Mouse (Mus musculus): ENCODE measurements at regions not wholly inside any gene's neighbourhood (a gene's known extent, or its start where the extent isn't known, plus 50 kb on each side); places are given as distances from the start of the nearest gene placed in this dataset.

- DNase-seq (ENCODE audit: low spot score in 2 of 2): peak in 1 of 2 experiments; percentile 23
These were observed 497.2 kb upstream of the Smim15 start for GRCm38 (mm10) chr13:107547073-107547472.

GRCm38 (mm10) chr13:107546181-107546900 lies 497.9 kb upstream of the Smim15 start:
- DNase-seq (ENCODE audit: low spot score in 2 of 2): peak; percentile 14 to 38

DNA sequence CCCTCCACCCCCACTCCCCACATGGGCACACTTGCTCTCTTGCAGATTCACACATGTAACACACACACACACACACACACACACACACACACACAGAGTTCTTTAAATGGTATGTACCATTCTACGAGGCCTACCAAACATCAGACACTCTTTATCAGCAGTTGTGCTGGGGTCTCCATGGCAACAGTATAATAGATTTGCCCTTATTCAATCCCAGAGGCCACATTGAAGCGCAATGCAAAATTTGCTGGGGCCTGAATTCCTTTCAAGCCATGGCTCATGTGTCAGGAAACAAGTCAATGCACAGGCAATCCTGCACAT lies 502.7 kb upstream of the Smim15 start:
- DNase-seq (ENCODE audit: low spot score in 2 of 2): peak; percentile 19 to 36

DNA sequence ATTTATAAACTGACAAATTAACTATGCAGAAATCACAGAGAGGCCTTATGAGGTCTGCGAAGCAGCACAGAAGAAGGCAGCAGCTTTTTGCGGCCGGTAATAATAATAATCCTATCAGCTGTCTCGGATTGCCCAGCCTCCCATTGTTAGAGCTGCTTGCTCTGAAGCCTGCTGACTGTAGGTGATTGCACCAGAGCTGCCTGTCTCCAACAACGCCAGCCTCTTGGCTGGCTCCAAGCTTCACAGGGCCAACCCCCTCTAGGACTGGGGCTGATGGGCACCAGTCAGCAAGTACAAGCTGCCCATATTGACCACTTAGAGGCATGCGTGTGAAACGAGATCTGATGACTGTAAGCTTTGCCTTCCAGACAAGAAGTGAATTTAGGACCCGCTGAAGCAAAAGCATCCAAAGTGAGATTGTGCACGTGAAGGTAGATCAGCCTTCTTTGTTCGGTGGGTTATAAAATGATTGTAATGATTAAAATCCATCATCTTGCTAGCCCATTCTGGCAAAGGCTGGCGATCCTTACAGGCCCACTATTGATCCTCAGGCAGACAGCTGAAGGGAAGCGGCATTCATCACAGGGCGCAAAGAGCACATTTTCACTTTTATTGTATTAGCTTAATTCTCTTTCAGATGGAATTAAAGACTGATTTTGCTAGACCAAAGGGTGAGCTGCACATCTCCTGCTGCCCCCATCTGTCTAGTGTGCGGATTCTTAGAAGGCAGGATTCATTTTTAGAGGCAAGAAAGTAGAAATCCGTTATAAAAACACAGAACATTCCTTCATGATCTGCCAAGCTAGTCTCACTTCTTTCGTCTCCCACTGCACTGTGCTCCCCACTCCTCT lies 503.2 kb upstream of the Smim15 start:
- DNase-seq (ENCODE audit: low spot score in 2 of 2): peak; percentile 34 to 50

- DNase-seq (ENCODE audit: low spot score in 2 of 2): no peak
These were observed 503.9 kb upstream of the Smim15 start for GRCm38 (mm10) chr13:107540305-107540704.

GRCm38 (mm10) chr13:107539867-107540266 lies 504.4 kb upstream of the Smim15 start:
- DNase-seq (ENCODE audit: low spot score in 2 of 2): no peak

- no peak for DNase-seq (ENCODE audit: low spot score in 2 of 2)
These were observed 504.9 kb upstream of the Smim15 start for GRCm38 (mm10) chr13:107539326-107539725.

GRCm38 (mm10) chr13:107535213-107535612 lies 509.0 kb upstream of the Smim15 start:
- DNase-seq (ENCODE audit: low spot score in 2 of 2): no peak

- DNase-seq (ENCODE audit: low spot score in 2 of 2): no peak
These were observed 510.9 kb upstream of the Smim15 start for GRCm38 (mm10) chr13:107533323-107533722.

DNA sequence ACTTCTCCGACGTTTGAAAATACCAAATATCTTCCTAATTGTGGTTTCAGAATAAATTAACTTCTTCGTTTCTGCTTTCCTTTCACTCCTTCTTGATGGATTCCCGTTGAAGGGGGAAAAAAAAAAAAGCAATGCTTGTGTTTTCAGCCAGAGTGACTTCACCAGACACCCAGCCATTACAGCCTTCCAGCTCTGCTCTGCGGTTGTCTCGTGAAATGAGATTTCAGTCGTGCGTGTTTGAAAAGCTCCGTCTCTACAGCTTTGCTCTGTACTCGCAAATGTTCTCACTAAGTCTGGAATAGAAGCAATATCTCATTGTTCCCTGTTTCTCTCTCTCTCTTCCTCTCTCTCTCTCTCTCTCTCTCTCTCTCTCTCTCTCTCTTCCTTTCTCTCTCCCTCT lies 509.6 kb upstream of the Kif2a start:
- DNase-seq (ENCODE audit: low spot score in 2 of 2): no peak

GRCm38 (mm10) chr13:107531026-107531425 lies 509.1 kb upstream of the Kif2a start:
- DNase-seq (ENCODE audit: low spot score in 2 of 2): no peak

DNA sequence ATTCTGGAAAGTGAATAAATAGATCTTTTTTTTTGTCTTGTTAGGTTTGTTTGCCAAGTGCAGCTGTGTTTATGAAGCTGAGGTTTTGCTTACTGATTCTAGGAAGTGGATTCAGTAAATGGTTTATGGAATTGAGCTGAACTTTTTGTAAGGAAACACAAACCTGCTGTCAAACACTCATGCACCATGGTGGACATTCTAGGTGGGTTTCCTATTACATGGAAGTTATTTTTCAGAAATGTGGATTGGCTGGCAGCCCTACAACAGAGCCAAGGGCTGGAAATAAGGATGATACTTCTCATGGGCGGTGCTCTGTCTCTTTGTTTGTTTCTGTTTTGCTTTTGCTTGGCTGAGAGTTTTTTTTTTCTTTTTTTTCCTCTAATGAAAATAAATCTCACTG lies 508.5 kb upstream of the Kif2a start:
- DNase-seq (ENCODE audit: low spot score in 2 of 2): no peak

DNA sequence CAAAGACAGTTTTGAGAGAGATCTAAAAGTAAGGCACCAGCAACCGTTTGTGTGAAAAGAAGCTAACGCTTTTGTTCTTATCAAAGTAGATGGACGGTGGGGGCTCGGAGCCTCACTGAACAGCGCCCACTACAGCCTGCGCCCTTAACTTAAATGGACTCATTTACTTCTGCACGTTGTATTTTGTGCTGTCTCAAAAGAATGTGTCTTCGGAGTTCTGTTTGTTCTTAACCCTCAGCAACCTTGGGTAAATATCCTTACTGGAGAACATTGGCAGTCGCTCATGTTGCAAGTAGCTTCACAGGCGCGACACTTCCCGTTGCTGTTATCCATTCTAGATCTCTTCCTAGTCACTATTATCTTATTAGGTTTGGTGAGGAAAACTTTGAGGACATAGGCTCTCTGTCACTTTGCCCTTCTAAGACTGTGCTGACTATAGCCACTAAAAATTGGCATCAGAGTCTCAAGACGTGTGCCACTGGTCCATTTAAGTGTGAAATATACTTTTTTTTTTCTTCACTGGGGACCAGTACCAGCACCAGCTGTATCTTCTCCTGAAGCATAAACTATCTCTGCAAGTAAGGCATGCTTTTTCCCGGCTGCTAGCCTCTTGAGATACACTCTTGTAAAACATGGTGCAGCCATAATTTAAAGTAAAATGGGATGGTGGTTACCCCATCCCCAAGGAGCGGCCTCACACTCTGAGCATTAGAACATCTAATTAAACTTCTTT lies 507.0 kb upstream of the Kif2a start:
- DNase-seq (ENCODE audit: low spot score in 2 of 2): no peak

- no peak for DNase-seq (ENCODE audit: low spot score in 2 of 2)
These were observed 501.0 kb upstream of the Kif2a start for GRCm38 (mm10) chr13:107522942-107523341.

GRCm38 (mm10) chr13:107514236-107514635 lies 492.3 kb upstream of the Kif2a start:
- DNase-seq (ENCODE audit: low spot score in 2 of 2): no peak

DNA sequence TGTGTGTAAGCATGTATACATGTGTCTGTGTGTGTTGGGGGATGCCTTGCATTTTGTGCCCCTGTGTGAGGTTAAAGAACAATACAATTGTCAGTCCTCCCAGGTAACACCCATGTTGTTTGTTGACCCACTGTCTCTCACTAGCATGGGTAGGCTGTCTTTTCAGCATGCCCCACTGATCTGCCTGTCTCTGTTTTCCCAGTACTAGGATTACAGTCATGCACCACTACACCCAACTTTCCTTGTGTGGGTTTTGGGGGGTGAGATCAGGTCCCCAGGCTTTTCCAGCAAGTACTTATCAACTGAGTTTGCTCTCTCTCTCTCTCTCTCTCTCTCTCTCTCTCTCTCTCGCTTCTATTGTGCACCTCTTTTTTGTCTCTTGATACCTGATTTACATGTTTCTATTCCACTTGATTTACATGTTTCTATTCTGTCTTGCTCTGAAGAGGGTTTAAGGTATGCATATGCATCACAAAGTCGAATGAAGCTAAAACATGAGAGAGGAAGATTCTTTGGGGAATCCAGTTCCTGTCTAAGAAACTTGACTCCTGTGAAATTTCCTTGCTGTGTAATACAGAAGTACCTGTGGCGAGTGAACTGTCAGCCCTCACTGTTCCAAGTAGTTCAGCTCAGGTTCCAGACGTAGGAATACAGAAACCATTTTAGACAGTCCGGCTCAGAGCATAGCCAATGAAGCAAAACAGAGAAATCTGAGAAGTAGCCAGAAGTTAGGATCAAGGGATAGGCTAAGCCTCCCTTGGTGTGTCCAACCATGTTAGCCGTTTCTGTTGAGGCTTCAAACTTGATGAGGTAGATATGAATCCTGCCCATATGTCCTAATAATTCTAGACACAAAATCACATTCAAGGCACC lies 491.6 kb upstream of the Kif2a start:
- DNase-seq (ENCODE audit: low spot score in 2 of 2): no peak

DNA sequence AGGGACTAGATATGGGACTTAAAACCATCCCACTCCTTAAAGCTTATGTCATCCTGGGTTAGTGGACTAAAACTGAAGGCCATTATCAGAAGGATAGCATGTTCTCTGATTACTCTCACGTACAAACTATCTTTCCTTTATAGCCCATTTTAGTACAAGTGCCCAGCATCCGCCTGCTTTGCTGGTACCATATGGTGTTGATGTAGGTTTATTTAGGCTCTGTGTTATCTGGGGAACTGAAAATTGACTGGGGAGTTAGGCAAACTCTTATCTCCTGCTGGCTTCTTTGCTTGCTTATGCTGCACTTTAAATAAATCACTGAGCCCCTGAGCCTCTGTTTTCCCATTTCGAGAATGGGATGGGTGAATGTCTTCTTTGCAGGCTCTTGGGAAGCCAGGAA lies 485.4 kb upstream of the Kif2a start:
- DNase-seq (ENCODE audit: low spot score in 2 of 2): no peak

DNA sequence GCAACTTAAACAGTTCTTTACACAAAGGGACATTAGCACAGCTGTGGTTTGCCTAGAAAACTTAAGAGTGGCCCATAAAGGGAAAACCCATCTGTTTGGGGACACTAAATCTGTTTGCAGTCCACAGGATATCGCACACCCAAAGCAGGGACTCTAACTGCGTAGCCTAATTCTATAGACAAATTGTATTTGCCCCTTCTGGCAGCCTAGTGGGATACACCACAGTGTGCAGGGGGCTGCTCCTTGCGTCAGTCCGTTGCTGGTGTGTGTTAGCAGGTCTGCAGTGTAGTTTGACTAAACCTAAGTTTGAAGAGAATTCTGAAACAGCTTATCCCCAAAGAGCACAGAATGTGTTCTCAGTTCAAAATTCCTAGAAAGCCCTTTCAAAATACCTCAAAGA lies 484.9 kb upstream of the Kif2a start:
- DNase-seq (ENCODE audit: low spot score in 2 of 2): no peak

DNA sequence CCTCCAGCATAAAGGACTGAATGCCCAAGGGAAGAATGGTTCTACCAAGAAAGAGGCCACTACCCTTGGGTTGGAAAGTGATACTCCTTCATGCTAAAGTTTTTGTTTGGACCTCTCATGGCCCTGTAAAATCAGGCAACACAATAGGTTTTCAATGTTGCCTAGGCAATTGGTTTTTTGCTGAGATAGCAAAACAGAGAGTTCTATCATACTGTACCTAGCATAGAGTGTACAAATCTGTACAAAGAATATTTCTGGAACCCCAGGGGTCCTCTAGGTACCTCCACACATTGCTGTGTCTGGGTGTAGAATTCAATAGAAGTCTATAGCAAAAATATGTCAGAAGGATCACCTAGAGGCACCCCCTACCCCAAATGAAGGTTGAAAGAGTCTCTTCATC lies 483.4 kb upstream of the Kif2a start:
- DNase-seq (ENCODE audit: low spot score in 2 of 2): no peak

- DNase-seq (ENCODE audit: low spot score in 2 of 2): no peak
These were observed 480.3 kb upstream of the Kif2a start for GRCm38 (mm10) chr13:107502261-107502660.

Data from layer of hippocampus, postnatal 10 days (tissue).